Mouse (Mus musculus) G1E (cell line): ENCODE measurements around the gene Zfp595.

Experiments used
- CTCF ChIP-seq: IDR thresholded peaks from 2 replicates; pipeline ENCODE4 v1.5.1; 2012; ENCODE audit warnings: low read depth, low read length, inconsistent platforms, mixed read lengths
- GATA1 ChIP-seq: IDR thresholded peaks from 2 replicates; pipeline ENCODE4 v1.6.1; 2012; ENCODE audit warnings: borderline replicate concordance, low read length, inconsistent platforms, mixed read lengths
- POLR2AphosphoS5 ChIP-seq: IDR thresholded peaks from 2 replicates; pipeline ENCODE4 v1.6.1; 2012; ENCODE audit warnings: low read depth, low read length, inconsistent platforms; ENCODE audit not compliant: insufficient replicate concordance
- TAL1 ChIP-seq: conservative IDR thresholded peaks from 2 replicates; pipeline ENCODE4 v1.6.1; 2012; ENCODE audit warnings: low read depth, low read length, inconsistent platforms, mixed read lengths

DNA sequence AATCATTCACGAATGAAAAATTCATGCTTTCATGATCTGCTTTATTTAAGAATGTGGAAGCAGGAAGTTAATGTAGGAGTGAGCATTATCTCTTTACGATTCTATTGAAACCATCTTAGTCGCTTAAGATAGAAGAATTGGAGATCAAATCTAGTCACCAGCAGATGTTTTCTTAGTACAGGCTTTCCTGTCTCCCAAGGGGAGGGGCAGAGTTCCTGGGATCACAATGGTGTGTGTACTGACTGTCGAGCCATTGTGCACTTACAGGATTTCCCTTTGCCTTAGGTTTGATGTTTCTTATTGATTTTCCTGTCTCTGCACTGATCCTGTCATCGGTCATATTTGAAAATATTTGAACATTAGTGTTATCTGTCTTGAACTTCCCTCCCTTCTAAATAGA is 25.7 kb downstream of the Zfp595 start:
- TF ChIP-seq CTCF: no peak
- no peak for TF ChIP-seq TAL1
- no peak for TF ChIP-seq GATA1
- TF ChIP-seq POLR2AphosphoS5: no peak
